Mouse (Mus musculus): Measurements from ENCODE around the gene Jph2.

Jph2 gene

GRCm38 (mm10) chr2:163309376-163309775 lies 88.4 kb downstream of the Jph2 start:
- no peak for DNase-seq (ENCODE audit: low read depth, low spot score)

GRCm38 (mm10) chr2:163303037-163303436 lies 94.8 kb downstream of the Jph2 start:
- no peak for DNase-seq (ENCODE audit: low read depth, low spot score)

DNA sequence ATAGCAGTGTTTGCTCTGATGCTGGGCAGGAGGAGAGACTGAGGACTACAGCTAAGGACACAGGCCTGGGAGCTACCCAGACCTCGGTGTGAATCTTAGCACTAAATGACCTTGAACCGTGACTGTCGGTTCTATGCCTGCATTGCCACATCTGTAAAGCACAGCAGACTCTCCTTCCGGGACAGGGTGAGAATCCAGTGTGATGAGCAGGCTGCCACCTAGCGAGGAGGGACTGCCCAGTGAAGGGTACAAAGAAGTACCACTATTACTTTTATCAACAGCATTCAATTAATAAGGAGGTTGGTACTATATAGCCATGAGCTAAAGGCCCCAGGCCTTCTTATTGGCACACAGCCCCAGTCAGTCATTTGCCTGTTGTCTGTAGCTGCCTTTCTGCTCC lies 96.2 kb downstream of the Jph2 start:
- DNase-seq (ENCODE audit: low read depth, low spot score) = peak; percentile 5

DNA sequence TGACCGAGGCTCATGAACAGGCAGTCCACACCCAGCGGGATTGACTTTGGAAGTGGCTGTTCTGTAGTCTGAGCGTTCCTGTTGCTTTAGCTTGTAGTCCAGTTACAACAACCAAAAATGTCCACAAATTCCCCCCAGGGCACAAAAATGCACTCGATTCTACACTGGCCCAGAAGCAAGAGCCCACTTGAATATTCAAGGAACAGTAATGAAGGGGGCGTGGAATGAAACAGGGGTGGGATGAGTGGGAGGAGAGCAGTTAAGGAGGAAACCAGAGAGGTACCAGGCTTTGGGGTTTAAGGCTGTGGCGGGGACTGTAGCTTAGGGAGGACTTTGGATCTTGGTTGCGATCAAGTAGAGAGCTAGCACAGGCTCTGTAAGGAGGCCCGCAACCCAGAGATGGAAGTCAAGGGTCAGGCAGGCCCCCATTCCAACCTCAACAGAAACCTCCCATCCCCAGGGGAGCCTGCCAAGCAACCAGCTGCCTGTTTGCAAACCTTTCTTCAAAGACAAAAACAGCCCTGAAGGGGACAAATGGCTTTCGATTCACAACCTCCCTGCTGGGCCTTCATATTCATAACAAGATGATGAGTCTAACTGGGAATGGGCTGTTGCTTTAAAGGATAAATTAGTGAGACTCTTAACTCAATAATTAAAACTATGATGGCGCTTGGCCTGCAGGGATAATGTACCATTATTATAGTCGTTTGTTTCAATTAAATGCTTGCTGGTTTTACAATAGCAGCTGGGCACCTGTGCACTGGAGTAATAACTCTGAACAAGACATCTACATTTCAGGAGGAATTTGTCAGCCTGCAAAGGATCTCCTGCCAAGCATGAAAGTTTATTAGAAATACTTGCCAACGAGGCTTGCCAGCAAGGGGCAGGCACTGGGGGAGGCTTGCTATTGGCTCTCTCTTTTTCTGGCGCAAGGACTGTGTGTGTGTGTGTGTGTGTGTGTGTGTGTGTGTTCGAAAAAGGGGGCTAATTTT lies 97.4 kb downstream of the Jph2 start:
- DNase-seq (ENCODE audit: low read depth, low spot score) = no peak

- DNase-seq (ENCODE audit: low read depth, low spot score) = no peak
These were observed 100.7 kb downstream of the Jph2 start for GRCm38 (mm10) chr2:163296999-163297630.

DNA sequence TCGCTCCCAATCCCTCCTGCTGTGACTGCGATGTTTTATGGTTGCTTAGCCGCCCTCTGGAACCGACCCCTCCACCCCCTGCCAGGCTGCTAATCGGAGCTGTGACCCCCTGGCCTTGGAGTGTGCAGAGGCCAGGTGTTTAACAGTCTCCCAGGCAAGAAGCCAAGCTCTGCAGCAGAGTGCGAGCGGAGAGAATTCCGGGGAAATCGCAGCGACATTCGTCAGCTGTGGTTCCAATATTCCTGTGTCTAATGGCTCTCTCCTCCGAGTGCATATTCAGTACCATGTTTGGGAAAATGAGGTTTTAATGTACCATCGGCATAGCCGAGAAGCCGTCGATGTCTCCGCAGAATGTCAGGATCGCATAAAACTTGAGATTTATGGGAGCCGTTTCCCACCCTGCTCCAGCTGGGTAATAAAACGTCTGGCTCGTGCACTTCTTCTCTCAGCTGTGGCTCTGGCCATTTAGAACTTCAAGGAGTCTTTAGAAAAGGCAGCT lies 108.9 kb downstream of the Jph2 start:
- no peak for DNase-seq (ENCODE audit: low read depth, low spot score)
